Mouse (Mus musculus) liver, embryonic 14.5 days (tissue): ENCODE results near the gene Phactr1.

Source experiments
- CTCF ChIP-seq: IDR thresholded peaks from 2 replicates; pipeline ENCODE4 v1.5.1; 2016; ENCODE audit warnings: antibody characterized with exemption, low read depth, control low read depth
- EP300 ChIP-seq: IDR thresholded peaks from 2 replicates; pipeline ENCODE4 v1.6.1; 2016; ENCODE audit warnings: antibody characterized with exemption, low read depth

GRCm38 (mm10) chr13:43123895-43124682 is 443.7 kb downstream of the Phactr1 start:
- no peak for TF ChIP-seq CTCF
- no peak for TF ChIP-seq EP300
